Mouse (Mus musculus) T-helper 1 cell (primary cell): ENCODE measurements around the gene Sash3.

ENCODE experiments used
- in situ Hi-C: fragments of 300-600 bp; cut with MboI, MseI; formaldehyde crosslinking; loops from one replicate; pipeline ENCODE4 v1.15.1; 2025; ENCODE audit warnings: high pct_unique_total_duplicates

The Sash3 gene

DNA sequence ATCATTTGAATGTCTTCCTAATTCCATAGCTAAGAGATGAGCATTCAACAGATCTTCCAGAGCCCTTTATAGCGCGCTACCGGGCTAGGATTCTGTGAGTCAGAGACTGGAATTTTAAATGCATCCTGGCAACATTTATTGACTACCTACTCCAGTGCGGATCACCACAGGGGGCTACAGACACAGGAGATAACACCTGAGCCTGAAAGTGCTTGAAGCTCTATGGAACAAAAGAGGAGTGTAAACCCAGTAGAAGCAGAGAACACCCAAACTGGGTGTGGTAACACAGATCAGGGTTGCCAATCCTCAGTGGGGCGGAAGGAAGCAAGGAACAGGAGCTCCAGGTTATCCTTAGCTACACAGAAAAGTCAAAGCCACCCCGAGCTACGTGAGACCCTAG is 56.2 kb downstream of the Sash3 start:
- in situ Hi-C loops = no loop called here

DNA sequence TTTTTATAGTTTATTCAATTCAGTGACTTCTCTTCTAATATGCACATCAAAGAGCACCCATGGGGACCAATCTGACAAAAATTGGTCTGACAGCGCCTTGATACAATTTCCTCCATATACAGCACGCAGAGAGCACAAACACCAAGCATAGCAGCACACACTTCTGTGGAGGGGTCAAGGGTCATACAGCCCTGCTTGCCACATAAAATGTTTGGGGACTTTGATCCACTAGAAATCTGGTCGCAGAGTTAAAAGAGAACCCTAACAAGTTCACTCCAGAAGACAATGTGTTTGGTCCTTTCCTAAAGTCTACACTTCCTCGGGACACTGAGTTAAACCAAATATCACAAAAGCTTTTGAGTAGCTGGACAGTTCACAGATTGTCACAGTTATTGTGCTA is 56.8 kb downstream of the Sash3 start:
- in situ Hi-C loops = no loop called here

DNA sequence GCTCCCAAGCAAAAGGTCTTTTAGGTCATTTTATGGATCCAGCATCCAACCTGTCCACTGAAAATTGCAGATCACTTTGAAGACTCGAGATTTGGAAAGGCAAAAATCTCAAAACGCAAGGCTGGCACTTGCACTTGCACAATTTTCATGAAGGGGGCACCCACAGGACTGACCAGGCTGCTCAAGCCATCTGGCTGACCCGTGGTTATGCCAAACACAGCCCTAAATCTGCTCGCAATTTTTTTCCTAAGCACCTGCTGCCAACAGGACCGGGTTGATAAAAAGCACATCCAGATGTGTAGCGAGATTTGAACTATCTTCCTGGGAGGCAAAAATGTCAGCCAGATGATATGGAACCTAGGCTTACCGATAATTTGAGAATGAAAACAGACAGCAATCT is 57.5 kb downstream of the Sash3 start:
- in situ Hi-C loops = no loop called here

DNA sequence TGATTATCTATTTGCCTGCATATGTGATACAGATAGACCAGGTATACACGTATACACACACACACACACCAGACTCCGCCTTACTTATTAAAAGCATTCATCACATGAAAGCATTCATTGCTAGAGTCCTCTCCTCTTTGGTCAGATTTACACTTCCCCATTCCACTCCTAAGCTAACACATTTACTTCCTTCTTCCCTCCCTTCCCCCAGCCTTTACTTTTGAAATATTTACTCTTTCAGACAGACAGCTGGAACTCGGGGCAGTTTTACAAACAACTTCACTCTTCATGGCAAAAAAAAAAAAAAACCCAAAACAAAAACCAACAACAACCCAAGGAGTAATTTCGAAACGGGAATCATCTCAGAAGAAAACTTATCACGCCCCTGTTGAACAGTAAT is 58.2 kb downstream of the Sash3 start:
- in situ Hi-C loops = no loop called here

DNA sequence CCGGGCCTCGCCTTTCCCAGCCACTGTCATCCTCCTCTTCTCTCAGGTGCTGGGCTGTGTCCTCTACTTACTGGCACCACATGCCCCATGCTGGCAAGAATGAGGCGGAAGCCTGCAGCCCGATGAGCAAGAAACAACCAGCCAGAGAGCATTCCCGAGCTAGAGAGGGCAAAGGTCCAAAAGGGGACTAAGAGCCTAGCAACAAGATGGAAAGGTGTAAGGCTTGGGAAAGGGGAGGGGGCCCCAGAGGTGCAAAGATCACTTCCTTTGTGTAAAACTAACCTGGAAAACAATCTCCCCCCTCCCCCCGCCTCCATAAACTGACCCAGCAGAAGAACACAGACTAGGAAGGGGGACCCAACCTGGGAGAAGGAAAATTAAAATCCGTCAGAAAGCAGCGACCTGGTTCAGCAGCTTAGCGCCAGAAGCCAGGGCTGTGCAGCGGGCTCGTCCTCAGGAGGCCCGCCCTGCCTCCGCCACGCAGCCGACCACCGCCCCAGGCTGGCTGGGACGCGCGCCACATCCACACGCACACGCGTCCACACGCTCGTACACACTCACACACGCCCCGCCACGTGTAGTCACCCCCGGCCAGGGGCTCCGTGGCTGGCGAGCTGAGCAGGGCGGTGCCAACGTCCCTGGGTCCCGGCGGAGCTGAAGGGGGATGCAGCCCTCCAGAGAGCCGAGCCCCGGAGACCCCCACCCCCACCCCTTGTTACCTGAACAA is 61.7 kb downstream of the Sash3 start:
- in situ Hi-C loops = loop anchor here (5.0 kb wide), 1 partner anchor 66 kb away; no protein-coding TSS in a partner anchor

DNA sequence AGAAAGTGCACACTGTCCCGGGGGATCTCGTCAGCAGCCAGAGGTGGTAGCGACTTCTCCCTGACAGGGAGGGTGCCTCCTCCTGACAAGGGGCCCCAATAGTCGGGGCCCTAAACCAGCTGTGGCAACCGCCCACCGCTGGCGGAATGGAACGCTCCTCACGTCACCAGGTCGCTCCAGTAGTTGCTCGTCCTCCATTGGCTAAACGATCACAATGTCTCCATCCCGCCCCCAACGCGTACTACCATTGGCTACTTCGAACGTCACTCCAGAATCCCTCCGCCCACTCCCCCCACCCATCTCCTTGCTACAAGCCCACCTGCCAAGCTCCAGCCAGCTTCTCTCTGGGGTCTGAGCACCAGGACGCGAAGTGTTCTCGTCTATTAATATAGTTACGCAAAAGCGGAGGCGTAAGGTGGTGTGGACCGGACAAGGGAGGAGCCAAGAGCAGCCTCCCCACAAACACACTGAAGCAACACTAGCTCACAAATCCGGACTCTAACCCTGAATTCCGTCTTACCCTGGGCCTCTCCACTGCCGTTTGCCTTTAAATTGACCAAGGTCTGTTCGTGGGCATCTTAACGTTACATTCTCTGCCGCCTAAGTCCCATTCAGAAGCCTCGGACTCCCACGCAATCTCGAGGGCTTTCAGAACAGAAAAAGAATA is 62.4 kb downstream of the Sash3 start, which contains the start of gene Zdhhc9:
Gene Zdhhc9, minus strand, starts transcription at position 360 of the 667 bp plus-strand sequence.
- in situ Hi-C loops = loop anchor here (5.0 kb wide), 1 partner anchor 66 kb away; no protein-coding TSS in a partner anchor

DNA sequence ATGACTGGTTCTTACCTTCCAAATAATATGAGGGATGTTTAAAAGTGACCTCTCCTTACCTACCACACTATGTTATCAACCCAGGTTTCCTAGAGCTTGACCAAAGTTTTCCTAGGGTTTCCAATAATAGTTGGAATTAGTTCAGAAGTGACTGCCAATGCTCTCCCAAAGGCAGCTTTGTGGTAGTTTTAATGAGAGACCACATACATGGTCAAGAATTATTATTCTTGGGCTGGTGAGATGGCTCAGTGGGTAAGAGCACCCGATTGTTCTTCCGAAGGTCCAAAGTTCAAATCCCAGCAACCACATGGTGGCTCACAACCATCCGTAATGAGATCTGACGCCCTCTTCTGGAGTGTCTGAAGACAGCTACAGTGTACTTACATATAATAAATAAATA is 63.5 kb downstream of the Sash3 start:
- in situ Hi-C loops = loop anchor here (5.0 kb wide), 1 partner anchor 67 kb away; no protein-coding TSS in a partner anchor
